Mouse (Mus musculus) midbrain, embryonic 14.5 days (tissue): ENCODE results near the gene Defb28. TPM values are rescaled to one million over a fixed set of nuclear protein-coding genes. Genes with fewer than 3 reads are reported as not detected.
A peak's percentile ranks its signal among the peaks of the same experiment; 100 is the strongest.

Source experiments
- ATAC-seq: fragments of 200-750 bp; cut with Nextera tagmentation; 2 replicates; pipeline ENCODE4 v1.8.0; 2017; ENCODE audit warnings: moderate number of reproducible peaks, moderate library complexity; ENCODE audit not compliant: low FRiP score, low TSS enrichment
- DNase-seq: peaks from one replicate; pipeline ENCODE4 v3.0.0-alpha.2; 2015
- H3K27ac ChIP-seq: fragments of 300-500 bp; sonication (generic); replicated peaks from 2 replicates; pipeline ENCODE4 v1.5.1; 2014; ENCODE audit warnings: mild to moderate bottlenecking, low read depth, low read length, moderate library complexity
- H3K27me3 ChIP-seq: fragments of 300-500 bp; sonication (generic); 2 replicates; pipeline ENCODE4 v1.6.1; 2014; ENCODE audit warnings: low read length, control low read depth, mixed read lengths; ENCODE audit not compliant: control insufficient read depth, insufficient read depth
- H3K36me3 ChIP-seq: fragments of 300-500 bp; sonication (generic); 2 replicates; pipeline ENCODE4 v1.6.1; 2014; ENCODE audit warnings: low read length, control low read depth; ENCODE audit not compliant: control insufficient read depth, insufficient read depth
- H3K4me1 ChIP-seq: fragments of 300-500 bp; sonication (generic); 2 replicates; pipeline ENCODE4 v1.6.1; 2014; ENCODE audit warnings: mild to moderate bottlenecking, antibody characterized with exemption, low read length, control low read depth; ENCODE audit not compliant: control insufficient read depth, insufficient read depth
- H3K4me2 ChIP-seq: fragments of 300-500 bp; sonication (generic); 2 replicates; pipeline ENCODE4 v1.6.1; 2014; ENCODE audit warnings: mild to moderate bottlenecking, low read length, moderate library complexity
- H3K4me3 ChIP-seq: fragments of 300-500 bp; sonication (generic); replicated peaks from 2 replicates; pipeline ENCODE4 v1.5.1; 2014; ENCODE audit warnings: low read depth, low read length
- H3K9ac ChIP-seq: fragments of 300-500 bp; sonication (generic); replicated peaks from 2 replicates; pipeline ENCODE4 v1.6.1; 2014; ENCODE audit warnings: mild to moderate bottlenecking, low read length, moderate library complexity
- H3K9me3 ChIP-seq: fragments of 300-500 bp; sonication (generic); 2 replicates; pipeline ENCODE4 v1.6.1; 2016; ENCODE audit warnings: low read length, control low read depth, mixed read lengths; ENCODE audit not compliant: control insufficient read depth
- WGBS: fragments of 180-500 bp; shearing (Covaris S2); extraction: QIAGEN DNeasy Blood & Tissue Kit; methylation state at CpG from one replicate; pipeline ENCODE4 v1.1.7; 2014; 5-methylcytosine and 5-hydroxymethylcytosine counted together
- polyA plus RNA-seq: library from polyadenylated mRNA; unstranded; fragments of >200 nt; fragmentation: Nextera tagmentation; extraction: Ambion mirVana; gene quantifications from 2 replicates; pipeline ENCODE4 v1.2.1, GENCODE M21; 2014

Gene Defb28
- polyA plus RNA-seq, 1 experiment from 2014 or later: not detected

DNA sequence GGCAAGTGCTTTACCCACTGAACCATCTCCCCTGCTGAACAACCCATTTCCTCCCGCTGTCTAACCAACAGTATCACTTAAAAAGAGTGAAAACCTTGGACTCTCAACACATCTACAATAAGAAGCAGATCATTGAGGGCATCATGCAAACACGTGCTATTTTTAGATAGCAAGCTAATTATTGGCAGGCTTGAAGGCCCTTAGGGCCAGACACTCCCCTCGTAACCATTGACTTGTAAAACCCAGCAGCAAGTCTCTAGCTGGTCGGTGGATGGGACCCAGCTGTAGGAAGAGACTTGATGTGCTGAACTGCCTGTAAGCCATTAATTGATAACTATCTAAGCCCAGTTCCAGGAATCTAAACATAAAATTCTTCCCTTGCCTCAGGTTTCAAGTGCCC lies 25.4 kb downstream of the Defb28 start:
- H3K4me1 ChIP-seq: no peaks in the 10 kb centered on the region
- H3K27me3 ChIP-seq: no peaks in the 10 kb centered on the region
- no peaks in the 10 kb centered on the region for H3K9me3 ChIP-seq
- DNase-seq (no peak), ATAC-seq (no peak)
- no peak overlapping the region for H3K4me3 ChIP-seq
- no peak overlapping the region for H3K27ac ChIP-seq
- H3K9ac ChIP-seq: no peak overlapping the region
- no peak overlapping the region for H3K4me2 ChIP-seq
- no peaks in the 10 kb centered on the region for H3K36me3 ChIP-seq
- WGBS: 81% methylated on average over 4 of the region's 4 CpGs

DNA sequence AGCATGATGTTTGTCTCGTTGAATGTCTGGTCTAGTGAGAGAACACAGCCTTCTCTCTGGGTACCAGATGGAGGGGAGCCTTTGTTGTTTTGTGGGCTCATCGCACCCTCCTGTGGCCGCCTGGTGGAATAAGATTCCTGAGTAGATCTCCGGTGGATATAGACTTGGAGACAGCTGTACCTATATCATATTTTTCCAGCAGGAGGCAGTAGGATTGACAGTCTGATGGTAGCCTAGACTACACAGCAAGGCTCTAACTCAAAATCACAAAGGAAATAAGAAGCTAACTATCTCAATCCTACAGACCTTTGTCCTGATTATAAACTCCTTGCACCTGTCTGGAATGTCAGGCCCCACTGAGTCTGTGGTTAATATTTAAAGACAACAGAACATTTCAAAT lies 26.6 kb downstream of the Defb28 start:
- H3K9me3 ChIP-seq: no peaks in the 10 kb centered on the region
- H3K4me3 ChIP-seq: no peak overlapping the region
- H3K4me2 ChIP-seq: no peak overlapping the region
- H3K9ac ChIP-seq: no peak overlapping the region
- no peaks in the 10 kb centered on the region for H3K36me3 ChIP-seq
- DNase-seq: peak; percentile 67
- H3K27me3 ChIP-seq: no peaks in the 10 kb centered on the region
- no peak for ATAC-seq
- H3K27ac ChIP-seq: no peak overlapping the region
- H3K4me1 ChIP-seq: no peaks in the 10 kb centered on the region
- 21% methylated on average over 4 of the region's 4 CpGs for WGBS

DNA sequence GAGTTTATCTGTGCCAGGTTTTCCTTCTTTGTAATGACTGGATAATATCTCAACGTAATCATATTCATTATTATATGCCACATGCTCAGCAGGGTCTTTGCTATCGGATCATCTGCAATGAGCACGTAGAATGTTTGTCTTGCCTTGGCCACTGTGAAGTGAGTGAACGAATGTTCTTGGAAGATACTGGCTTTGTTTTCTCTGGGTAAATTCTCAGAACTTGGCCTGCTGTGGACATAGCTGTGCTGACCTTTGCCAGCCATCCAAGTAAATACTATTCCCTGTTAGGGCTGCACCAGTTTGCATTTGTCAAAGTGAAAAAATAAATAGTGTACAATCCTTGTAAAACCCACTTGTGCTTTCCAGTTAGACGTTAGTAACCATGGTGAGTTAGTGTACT lies 30.1 kb downstream of the Defb28 start:
- H3K4me2 ChIP-seq: no peak overlapping the region
- no peak overlapping the region for H3K9ac ChIP-seq
- ATAC-seq (no peak), DNase-seq (no peak)
- H3K36me3 ChIP-seq: no peaks in the 10 kb centered on the region
- H3K4me3 ChIP-seq: no peak overlapping the region
- H3K27me3 ChIP-seq: no peaks in the 10 kb centered on the region
- no peak overlapping the region for H3K27ac ChIP-seq
- 82% methylated on average over 5 of the region's 5 CpGs for WGBS
- H3K4me1 ChIP-seq: no peaks in the 10 kb centered on the region
- H3K9me3 ChIP-seq: no peaks in the 10 kb centered on the region

DNA sequence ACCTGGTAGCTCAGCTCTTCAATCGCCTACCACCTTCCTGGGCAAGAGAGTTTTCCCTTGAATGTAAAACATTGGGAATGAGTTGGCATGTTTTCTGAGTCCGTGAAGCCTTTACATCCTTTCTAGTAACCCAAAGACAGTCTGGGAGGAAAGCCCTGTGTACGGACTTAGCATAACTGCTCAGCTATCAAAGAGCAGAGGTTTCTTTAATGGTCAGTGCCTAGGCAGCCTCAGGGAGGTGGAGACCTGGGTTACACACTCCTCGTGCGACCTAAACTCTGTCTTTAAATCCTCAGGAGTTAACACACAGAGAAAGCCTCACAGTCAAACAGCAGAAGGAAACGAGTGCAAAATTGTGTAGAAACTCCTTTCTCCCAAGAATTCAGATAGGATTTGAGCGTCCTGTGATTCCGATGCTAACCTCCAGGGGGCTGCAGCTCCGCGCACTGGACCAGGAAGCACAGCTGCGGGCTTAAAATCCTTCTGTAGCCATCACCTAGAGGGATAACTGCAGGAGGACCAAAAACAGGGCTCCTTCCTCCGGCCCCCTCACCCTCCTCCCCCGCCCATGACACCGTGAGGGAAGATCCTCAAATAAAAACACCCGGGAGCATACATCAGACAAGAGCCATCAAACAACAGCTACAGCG lies 35.8 kb downstream of the Defb28 start:
- peak; percentile 87 for DNase-seq
- Histone ChIP-seq H3K27me3 (no peaks in the 10 kb centered on the region), H3K36me3 (no peaks in the 10 kb centered on the region), H3K9ac (no peak overlapping the region), H3K27ac (no peak overlapping the region), H3K9me3 (no peaks in the 10 kb centered on the region), H3K4me2 (peak overlapping the region; percentile 36), H3K4me1 (no peaks in the 10 kb centered on the region), H3K4me3 (0 out of 2 replicates have a peak overlapping the region, but pooled peaks have one; percentile 6)
- no peak for ATAC-seq
- 13% methylated on average over 16 of the region's 16 CpGs for WGBS

DNA sequence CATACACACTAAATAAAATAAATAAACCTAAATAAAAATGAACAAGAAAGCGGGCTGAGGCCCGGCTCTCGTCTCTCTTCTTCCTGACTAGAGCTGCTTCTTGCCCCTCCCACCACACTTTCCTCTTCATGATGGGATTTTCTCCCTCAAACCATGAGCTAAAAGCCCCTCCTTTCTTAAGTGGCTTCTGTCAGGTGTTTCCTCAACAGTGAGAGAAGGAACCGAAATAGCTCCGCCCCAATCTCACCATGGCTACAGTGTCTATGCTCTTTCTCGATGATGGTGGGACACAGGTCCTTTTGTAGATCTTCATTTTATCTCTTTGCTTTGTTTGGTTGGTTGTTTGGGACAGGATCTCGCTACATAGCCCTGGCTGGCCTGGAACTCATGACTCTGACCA lies 38.6 kb downstream of the Defb28 start:
- no peak overlapping the region for H3K4me3 ChIP-seq

DNA sequence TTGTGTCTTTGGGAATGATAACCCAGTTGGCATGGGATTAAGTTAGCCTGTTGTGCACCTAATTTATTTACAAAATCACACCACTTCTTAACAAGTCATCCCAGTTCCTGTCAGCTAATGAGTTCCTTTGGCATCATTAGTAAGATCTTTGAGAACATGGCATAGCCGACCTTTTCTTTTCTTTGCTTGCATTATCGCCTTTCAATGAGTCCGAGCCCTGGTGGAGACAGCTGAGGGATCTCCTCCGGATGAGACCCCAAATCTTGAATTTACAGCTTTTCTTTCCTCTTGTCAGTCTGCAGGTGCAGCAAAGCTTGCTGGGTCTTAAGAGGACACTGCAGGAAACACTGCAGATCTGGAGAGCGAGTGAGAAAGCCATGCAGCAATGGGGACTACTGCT lies 51.0 kb downstream of the Defb28 start, which contains the start of gene Gm17416:
Gene Gm17416 (plus strand): TSS at position 301 of the 400 bp plus-strand sequence.
- Histone ChIP-seq H3K27me3 (no peaks in the 10 kb centered on the region), H3K36me3 (no peaks in the 10 kb centered on the region), H3K9me3 (no peaks in the 10 kb centered on the region), H3K27ac (no peak within 1 kb of the TSS), H3K9ac (no peak within 1 kb of the TSS), H3K4me1 (no peaks in the 10 kb centered on the region), H3K4me2 (no peak within 1 kb of the TSS), H3K4me3 (no peak within 1 kb of the TSS)
- WGBS: 93% methylated on average over 5 of the region's 5 CpGs
- ATAC-seq (no peak), DNase-seq (no peak)

More for the DNA sequence above, 38.6 kb downstream of the Defb28 start:
- H3K27me3 ChIP-seq: no peaks in the 10 kb centered on the region
- H3K36me3 ChIP-seq: no peaks in the 10 kb centered on the region
- no peak overlapping the region for H3K27ac ChIP-seq
- no peaks in the 10 kb centered on the region for H3K9me3 ChIP-seq
- WGBS: 91% methylated on average over 7 of the region's 7 CpGs
- H3K9ac ChIP-seq: no peak overlapping the region
- ATAC-seq (no peak), DNase-seq (no peak)
- no peak overlapping the region for H3K4me2 ChIP-seq
- no peaks in the 10 kb centered on the region for H3K4me1 ChIP-seq

DNA sequence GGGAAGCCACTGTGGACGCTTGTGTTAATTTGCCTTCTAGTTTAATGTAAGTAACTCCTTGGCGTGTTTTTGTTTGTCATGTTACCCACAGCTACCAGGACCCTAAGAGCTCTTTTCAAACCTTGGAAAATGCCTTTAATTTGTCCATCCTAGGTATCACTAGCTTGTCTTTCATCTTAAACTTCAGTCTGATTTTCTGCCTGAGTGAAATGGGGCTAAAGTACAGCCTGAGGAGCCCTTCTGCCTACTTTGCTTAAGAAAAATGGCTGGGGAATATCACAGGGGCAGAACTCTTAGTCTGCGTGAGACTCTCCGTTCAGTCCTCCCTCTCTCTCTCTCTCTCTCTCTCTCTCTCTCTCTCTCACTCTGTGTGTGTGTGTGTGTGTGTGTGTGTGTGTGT lies 51.8 kb downstream of the Defb28 start:
- H3K27ac ChIP-seq: no peak overlapping the region
- H3K4me3 ChIP-seq: no peak overlapping the region
- WGBS: 79% methylated on average over 4 of the region's 4 CpGs
- no peaks in the 10 kb centered on the region for H3K27me3 ChIP-seq
- H3K36me3 ChIP-seq: no peaks in the 10 kb centered on the region
- ATAC-seq (no peak), DNase-seq (no peak)
- H3K9ac ChIP-seq: no peak overlapping the region
- H3K4me1 ChIP-seq: no peaks in the 10 kb centered on the region
- H3K4me2 ChIP-seq: no peak overlapping the region
- H3K9me3 ChIP-seq: no peaks in the 10 kb centered on the region

DNA sequence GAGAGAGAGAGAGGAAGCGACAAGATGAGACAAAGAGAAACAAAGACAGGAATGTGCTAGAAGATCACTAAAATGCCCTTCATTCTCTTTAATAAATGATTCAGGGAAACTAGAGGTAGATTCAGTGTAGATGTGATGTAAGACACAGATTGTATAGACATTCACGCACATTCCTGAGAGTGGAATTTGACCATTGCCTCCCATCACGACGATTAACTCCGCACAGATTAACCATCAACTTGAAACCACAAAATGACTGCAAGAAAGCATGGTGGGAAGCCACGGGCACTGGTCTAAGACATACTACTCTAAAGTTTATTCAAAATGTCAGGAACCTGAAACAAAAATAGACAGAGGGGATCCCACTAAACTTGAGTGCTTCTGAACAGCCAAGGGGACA lies 52.3 kb downstream of the Defb28 start:
- ATAC-seq (no peak), DNase-seq (no peak)
- Histone ChIP-seq H3K4me1 (no peaks in the 10 kb centered on the region), H3K27ac (no peak overlapping the region), H3K4me3 (no peak overlapping the region), H3K27me3 (no peaks in the 10 kb centered on the region), H3K9ac (no peak overlapping the region), H3K9me3 (no peaks in the 10 kb centered on the region), H3K36me3 (no peaks in the 10 kb centered on the region), H3K4me2 (no peak overlapping the region)
- 87% methylated on average over 6 of the region's 6 CpGs for WGBS
